Mouse (Mus musculus) adipocyte (in vitro differentiated cells): ENCODE measurements around the gene Arl3.

Experiments
- DNase-seq: peaks from one replicate; pipeline ENCODE4 v3.0.0-alpha.2; 2016; ENCODE audit warnings: low spot score

Arl3 gene

GRCm38 (mm10) chr19:46572951-46573937 is at the start of gene Arl3, which contains the start of gene Sfxn2:
Gene Arl3 (minus strand): TSS chr19:46573198.
Gene Sfxn2 (plus strand): TSS chr19:46573365.
- peak; percentile 98 for DNase-seq

GRCm38 (mm10) chr19:46622659-46623193 is 49.7 kb upstream of the Arl3 start:
- DNase-seq: no peak

GRCm38 (mm10) chr19:46621236-46622183 is 48.5 kb upstream of the Arl3 start:
- DNase-seq: no peak

GRCm38 (mm10) chr19:46620016-46620808 is 47.2 kb upstream of the Arl3 start:
- peak; percentile 63 for DNase-seq

GRCm38 (mm10) chr19:46619518-46619917 is 46.5 kb upstream of the Arl3 start:
- no peak for DNase-seq

GRCm38 (mm10) chr19:46619001-46619400 is 46.0 kb upstream of the Arl3 start:
- DNase-seq: no peak

GRCm38 (mm10) chr19:46618322-46618721 is 45.3 kb upstream of the Arl3 start:
- no peak for DNase-seq

GRCm38 (mm10) chr19:46617361-46617760 is 44.4 kb upstream of the Arl3 start:
- no peak for DNase-seq

- DNase-seq: no peak
Measured at GRCm38 (mm10) chr19:46616378-46616777, 43.4 kb upstream of the Arl3 start.

GRCm38 (mm10) chr19:46608158-46608557 is 35.2 kb upstream of the Arl3 start:
- DNase-seq: no peak

GRCm38 (mm10) chr19:46607424-46607823 is 34.4 kb upstream of the Arl3 start:
- peak; percentile 33 for DNase-seq

GRCm38 (mm10) chr19:46606718-46607117 is 33.7 kb upstream of the Arl3 start:
- DNase-seq: no peak

GRCm38 (mm10) chr19:46602406-46602805 is 29.4 kb upstream of the Arl3 start:
- no peak for DNase-seq

GRCm38 (mm10) chr19:46601491-46601890 is 28.5 kb upstream of the Arl3 start:
- no peak for DNase-seq

- peak; percentile 43 for DNase-seq
Measured at GRCm38 (mm10) chr19:46600371-46600770, 27.4 kb upstream of the Arl3 start.

GRCm38 (mm10) chr19:46599375-46600256 is 26.6 kb upstream of the Arl3 start:
- DNase-seq: peak; percentile 45

GRCm38 (mm10) chr19:46598720-46599252 is 25.8 kb upstream of the Arl3 start, which contains the start of gene Wbp1l:
Gene Wbp1l (plus strand): TSS chr19:46599084.
- DNase-seq: peak; percentile 100

GRCm38 (mm10) chr19:46598187-46598586 is 25.2 kb upstream of the Arl3 start:
- no peak for DNase-seq

GRCm38 (mm10) chr19:46592751-46593439 is 19.9 kb upstream of the Arl3 start:
- no peak for DNase-seq
